Comparison of ENCODE assay signal across 9 mouse cellular contexts in genomic region chr8:85380824-85381209, GRCm38 (mm10). TPM values are rescaled to one million over a fixed set of nuclear protein-coding genes. Genes with fewer than 3 reads are reported as not detected.
DNase-seq lines count a peak whose midpoint lies in the region; ATAC-seq lines count a peak whose summit lies in the region.
"Had no signal": no experiment of that assay in that cellular context is flagged by ENCODE, and none has a peak within 500 bp of the region (broad histone marks: within the 10 kb centered on the region; RNA-seq: fewer than 3 reads in every experiment).

No protein-coding gene starts in this region.

- intact Hi-C loops in left cerebral cortex, postnatal 36 days (cut with DNase I) = no loop called here

- H3K36me3 ChIP-seq in midbrain, embryonic 10.5 days = no peaks in the 10 kb centered on the region
- no peaks in the 10 kb centered on the region for H3K36me3 ChIP-seq in midbrain, embryonic 11.5 days (ENCODE audit: control insufficient read depth, insufficient read depth, low read length)
- H3K36me3 ChIP-seq in heart, embryonic 11.5 days (ENCODE audit: control insufficient read depth, insufficient read depth, low read length) = no peaks in the 10 kb centered on the region
- no peaks in the 10 kb centered on the region for H3K36me3 ChIP-seq in neural tube, embryonic 15.5 days
- H3K36me3 ChIP-seq: hindbrain, embryonic 15.5 days had no signal

- WGBS in midbrain, embryonic 10.5 days = 82% methylated on average over 8 of the region's 8 CpGs
- WGBS in midbrain, embryonic 11.5 days = 77% methylated on average over 8 of the region's 8 CpGs
- 11% methylated on average over 8 of the region's 8 CpGs for WGBS in heart, embryonic 11.5 days (ENCODE audit: insufficient replicate concordance)
- 78% methylated on average over 8 of the region's 8 CpGs for WGBS in neural tube, embryonic 15.5 days

- peaks cover 6% of the 10 kb centered on the region for H3K4me1 ChIP-seq in midbrain, embryonic 10.5 days
- no peaks in the 10 kb centered on the region for H3K4me1 ChIP-seq in midbrain, embryonic 11.5 days (ENCODE audit: control insufficient read depth, insufficient read depth, low read length)
- H3K4me1 ChIP-seq in heart, embryonic 11.5 days (ENCODE audit: control insufficient read depth, insufficient read depth, low read length) = peaks cover 48% of the 10 kb centered on the region
- H3K4me1 ChIP-seq in neural tube, embryonic 15.5 days = no peaks in the 10 kb centered on the region
- H3K4me1 ChIP-seq: hindbrain, embryonic 15.5 days had no signal

- H3K27me3 ChIP-seq in midbrain, embryonic 10.5 days (ENCODE audit: low read depth, poor library complexity, severe bottlenecking) = no peaks in the 10 kb centered on the region
- H3K27me3 ChIP-seq in midbrain, embryonic 11.5 days (ENCODE audit: control insufficient read depth, insufficient read depth, low read length) = no peaks in the 10 kb centered on the region
- no peaks in the 10 kb centered on the region for H3K27me3 ChIP-seq in heart, embryonic 11.5 days (ENCODE audit: control insufficient read depth, insufficient read depth, low read length)
- H3K27me3 ChIP-seq in neural tube, embryonic 15.5 days (replicated peaks) = no peaks in the 10 kb centered on the region
- H3K27me3 ChIP-seq: hindbrain, embryonic 15.5 days had no signal

- H3K27ac ChIP-seq in midbrain, embryonic 10.5 days (replicated peaks) = peak overlapping the region; percentile 11; the same call in 1 of the 2 replicates
- no peak overlapping the region for H3K27ac ChIP-seq in midbrain, embryonic 11.5 days (ENCODE audit: low read depth, low read length)
- H3K27ac ChIP-seq in heart, embryonic 11.5 days (ENCODE audit: low read depth, low read length) = peak overlapping the region; percentile 99
- H3K27ac ChIP-seq in neural tube, embryonic 15.5 days (replicated peaks) = no peak overlapping the region
- H3K27ac ChIP-seq: hindbrain, embryonic 15.5 days had no signal

- H3K9me3 ChIP-seq in midbrain, embryonic 10.5 days (replicated peaks) = no peaks in the 10 kb centered on the region
- no peaks in the 10 kb centered on the region for H3K9me3 ChIP-seq in midbrain, embryonic 11.5 days (ENCODE audit: control insufficient read depth, low read length)
- no peaks in the 10 kb centered on the region for H3K9me3 ChIP-seq in heart, embryonic 11.5 days (replicated peaks; ENCODE audit: control insufficient read depth, low read length)
- no peaks in the 10 kb centered on the region for H3K9me3 ChIP-seq in neural tube, embryonic 15.5 days (replicated peaks)
- H3K9me3 ChIP-seq: hindbrain, embryonic 15.5 days had no signal

- DNase-seq in midbrain, embryonic 10.5 days (ENCODE audit: low spot score) = no peak
- DNase-seq in midbrain, embryonic 11.5 days (ENCODE audit: low spot score, missing footprints) = no peak
- peak; percentile 37 to 39 for DNase-seq in kidney, postnatal 36 days
- no peak for DNase-seq in left cerebral cortex, postnatal 36 days (ENCODE audit: low spot score in 2 of 2)

- H3K9ac ChIP-seq in midbrain, embryonic 11.5 days (ENCODE audit: low read length) = no peak overlapping the region
- H3K9ac ChIP-seq in heart, embryonic 11.5 days (ENCODE audit: low read depth, low read length) = peak overlapping the region; percentile 76
- no peak overlapping the region for H3K9ac ChIP-seq in neural tube, embryonic 15.5 days (replicated peaks)
- H3K9ac ChIP-seq: hindbrain, embryonic 15.5 days had no signal

- no peak for ATAC-seq in midbrain, embryonic 11.5 days (ENCODE audit: low FRiP score)
- peak; percentile 88 for ATAC-seq in heart, embryonic 11.5 days (replicated peaks; ENCODE audit: insufficient number of reproducible peaks, low FRiP score, low TSS enrichment)
- ATAC-seq in megakaryocyte progenitor cell, adult 5-6 weeks (replicated peaks; ENCODE audit: poor library complexity) = peak; percentile 74
- ATAC-seq in frontal cortex, adult (ENCODE audit: low TSS enrichment) = no peak
- ATAC-seq in neural tube, embryonic 15.5 days (ENCODE audit: low FRiP score) = no peak

- no peak overlapping the region for H3K4me2 ChIP-seq in midbrain, embryonic 11.5 days
- peak overlapping the region; percentile 74 for H3K4me2 ChIP-seq in heart, embryonic 11.5 days
- no peak overlapping the region for H3K4me2 ChIP-seq in neural tube, embryonic 15.5 days
- H3K4me2 ChIP-seq: hindbrain, embryonic 15.5 days had no signal

- no peak overlapping the region for H3K4me3 ChIP-seq in midbrain, embryonic 10.5 days
- no peak overlapping the region for H3K4me3 ChIP-seq in midbrain, embryonic 11.5 days (ENCODE audit: low read depth, low read length)
- peak overlapping the region; percentile 42 for H3K4me3 ChIP-seq in heart, embryonic 11.5 days (ENCODE audit: low read depth, low read length)
- no peak overlapping the region for H3K4me3 ChIP-seq in neural tube, embryonic 15.5 days (replicated peaks)
- H3K4me3 ChIP-seq: hindbrain, embryonic 15.5 days had no signal

RNA-seq across cellular contexts. Expression of gene Mylk3, which starts 5.3 kb away (rescaled TPM):
- 0.37 and 0.87 TPM in 2 replicates for polyA plus RNA-seq in midbrain, embryonic 10.5 days (2016; fragmentation: Nextera tagmentation; extraction: Ambion mirVana)
- 1.7 and 2.1 TPM in 2 replicates for polyA plus RNA-seq in midbrain, embryonic 11.5 days (2014; fragmentation: Nextera tagmentation; extraction: Ambion mirVana)
- polyA plus RNA-seq in heart, embryonic 11.5 days (2014; fragmentation: Nextera tagmentation; extraction: Ambion mirVana) = 167 and 212 TPM in 2 replicates
- total RNA-seq in megakaryocyte progenitor cell, adult 5-6 weeks (2015) = 2.2 and 2.8 TPM in 2 replicates
- total RNA-seq in megakaryocyte progenitor cell, adult 5-6 weeks (2017) = 4.8 and 10.0 TPM in 2 replicates
- total RNA-seq in left cerebral cortex, postnatal 36 days (2021) = 1 to 10 TPM; 2.3 to 3.2 TPM
- polyA plus RNA-seq in neural tube, embryonic 15.5 days (2015; fragmentation: Nextera tagmentation; extraction: Ambion mirVana) = 0.56 and 0.90 TPM in 2 replicates

RNA-seq across cellular contexts. Expression of gene 4921524J17Rik, which starts 51.8 kb away (rescaled TPM):
- 37.8 and 37.9 TPM in 2 replicates for polyA plus RNA-seq in midbrain, embryonic 10.5 days (2016; fragmentation: Nextera tagmentation; extraction: Ambion mirVana)
- 43.8 and 48.9 TPM in 2 replicates for polyA plus RNA-seq in midbrain, embryonic 11.5 days (2014; fragmentation: Nextera tagmentation; extraction: Ambion mirVana)
- 67.0 and 73.8 TPM in 2 replicates for polyA plus RNA-seq in heart, embryonic 11.5 days (2014; fragmentation: Nextera tagmentation; extraction: Ambion mirVana)
- 33.6 and 42.2 TPM in 2 replicates for total RNA-seq in megakaryocyte progenitor cell, adult 5-6 weeks (2015)
- total RNA-seq in megakaryocyte progenitor cell, adult 5-6 weeks (2017) = 58.3 and 61.4 TPM in 2 replicates
- 10 to 100 TPM; 11.1 to 14.2 TPM for total RNA-seq in left cerebral cortex, postnatal 36 days (2021)
- 37.4 and 37.6 TPM in 2 replicates for polyA plus RNA-seq in neural tube, embryonic 15.5 days (2015; fragmentation: Nextera tagmentation; extraction: Ambion mirVana)

Comparison
In these comparisons a context has a peak if more than half of its experiments do, and no peak if none do; other contexts are left out.
1. H3K27ac ChIP-seq: peak in midbrain, embryonic 10.5 days (single experiment) and heart, embryonic 11.5 days (single experiment); none in midbrain, embryonic 11.5 days (single experiment) and neural tube, embryonic 15.5 days (single experiment).
2. DNase-seq: peak in kidney, postnatal 36 days (2 of 2); none in midbrain, embryonic 10.5 days (single experiment), midbrain, embryonic 11.5 days (single experiment) and left cerebral cortex, postnatal 36 days (0 of 2).
3. ATAC-seq: peak in heart, embryonic 11.5 days (single experiment) and megakaryocyte progenitor cell, adult 5-6 weeks (single experiment); none in midbrain, embryonic 11.5 days (single experiment), frontal cortex, adult (single experiment) and neural tube, embryonic 15.5 days (single experiment).
4. RNA of gene Mylk3, which starts 5.3 kb away (polyA plus RNA-seq): 167 to 212 TPM in heart, embryonic 11.5 days; 1.7 to 2.1 TPM in midbrain, embryonic 11.5 days, 0.56 to 0.90 TPM in neural tube, embryonic 15.5 days and 0.37 to 0.87 TPM in midbrain, embryonic 10.5 days; every median in the first group is over 10 times any median in the second.